Mouse (Mus musculus) brain, embryonic 14.5 days (tissue): ENCODE results near the gene Ptms.

Experiments
- CTCF ChIP-seq: fragments of 200-500 bp; IDR thresholded peaks from 2 replicates; pipeline ENCODE4 v1.5.1; 2012; ENCODE audit warnings: inconsistent platforms, mild to moderate bottlenecking, moderate library complexity, borderline replicate concordance; ENCODE audit not compliant: insufficient read depth, insufficient read length; ENCODE audit errors: extremely low read depth
- POLR2A ChIP-seq: fragments of 200-500 bp; IDR thresholded peaks from 2 replicates; pipeline ENCODE4 v1.6.1; 2012; ENCODE audit warnings: mild to moderate bottlenecking, inconsistent platforms, borderline replicate concordance; ENCODE audit not compliant: poor library complexity, insufficient read depth, insufficient read length, severe bottlenecking; ENCODE audit errors: extremely low read depth

DNA sequence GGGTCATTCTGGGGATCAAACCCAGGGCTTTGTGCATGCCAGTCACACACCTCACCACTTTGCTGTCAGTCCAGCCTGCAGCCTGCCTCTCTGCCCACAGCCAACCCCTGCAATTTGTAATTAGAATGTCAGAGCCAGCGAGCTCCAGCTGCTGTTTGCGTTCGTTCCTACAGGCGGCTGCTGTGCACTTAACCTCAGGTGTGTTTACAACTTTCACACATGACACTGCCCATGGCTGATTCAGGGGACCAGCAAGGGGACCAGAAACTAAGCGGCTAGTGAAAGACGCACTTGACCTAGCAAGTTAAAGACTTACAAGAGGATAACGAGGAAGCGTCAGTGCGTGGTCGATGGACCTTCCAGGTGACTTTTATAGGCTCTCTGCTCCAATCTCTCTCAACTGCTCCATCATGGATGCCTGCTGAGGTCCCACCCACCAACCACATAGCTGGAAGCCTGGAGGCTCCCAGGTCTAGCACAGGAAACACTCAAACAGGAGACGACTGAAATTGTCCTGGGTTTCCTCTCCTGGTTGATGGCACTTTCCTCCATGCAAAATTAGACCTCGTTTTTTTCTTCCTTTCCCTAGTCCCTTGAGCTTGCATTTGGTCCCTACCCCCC, 5.4 kb upstream of the Ptms start:
- TF ChIP-seq CTCF = no peak
- TF ChIP-seq POLR2A = no peak
